In the genomic region with DNA sequence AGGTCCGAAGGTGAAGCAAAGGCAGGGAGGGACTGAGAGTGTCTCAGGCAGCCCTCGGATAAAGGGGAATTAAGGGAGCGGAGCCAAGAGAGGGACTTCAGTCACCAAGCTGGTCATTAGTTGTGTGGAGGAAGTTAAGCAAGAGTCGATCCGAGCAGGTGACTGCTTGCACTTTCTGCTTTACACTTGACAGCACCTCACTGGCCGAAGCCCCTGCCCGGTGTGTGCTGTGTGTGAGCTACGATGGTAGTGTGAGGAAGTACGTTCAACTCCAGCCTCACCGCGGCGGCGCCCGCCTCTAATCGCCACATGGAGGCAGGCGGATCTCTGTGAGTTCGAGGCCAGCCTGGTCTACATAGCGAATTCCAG, we compare ENCODE assay signal across 8 mouse cellular contexts. TPM values are rescaled to one million over a fixed set of nuclear protein-coding genes. Genes with fewer than 3 reads are reported as not detected.
A peak's percentile ranks its signal among the peaks of the same experiment; 100 is the strongest.
DNase-seq lines count a peak whose midpoint lies in the region; ATAC-seq and TF ChIP-seq lines count a peak whose summit lies in the region.

No protein-coding gene starts in this region.

- no peaks in the 10 kb centered on the region for H3K36me3 ChIP-seq in kidney, embryonic 16.5 days (ENCODE audit: insufficient read depth, low read length)
- no peaks in the 10 kb centered on the region for H3K36me3 ChIP-seq in forebrain, embryonic 15.5 days

- ATAC-seq in kidney, embryonic 16.5 days (ENCODE audit: low FRiP score, low TSS enrichment) = no peak; the same call in 1 of the 2 replicates
- no peak; the same call in 1 of the 2 replicates for ATAC-seq in forebrain, embryonic 15.5 days (replicated peaks)
- ATAC-seq in neutrophil, adult 5-6 weeks (ENCODE audit: extremely low read depth, insufficient number of reproducible peaks, low FRiP score, poor library complexity, severe bottlenecking) = peak; percentile 67

- no peaks in the 10 kb centered on the region for H3K27me3 ChIP-seq in kidney, embryonic 16.5 days (ENCODE audit: insufficient read depth, low read length)
- no peaks in the 10 kb centered on the region for H3K27me3 ChIP-seq in forebrain, embryonic 15.5 days

- peak overlapping the region; percentile 100 for H3K27ac ChIP-seq in kidney, embryonic 16.5 days (ENCODE audit: low read length)
- H3K27ac ChIP-seq in bone marrow, adult 2 months (ENCODE audit: control insufficient read depth, insufficient read depth, low read depth, low read length, poor library complexity) = peak overlapping the region; percentile 91
- peak overlapping the region; percentile 98 for H3K27ac ChIP-seq in forebrain, embryonic 15.5 days (replicated peaks)

- H3K4me2 ChIP-seq in kidney, embryonic 16.5 days (replicated peaks; ENCODE audit: low read depth, low read length) = peak overlapping the region; percentile 78
- peak overlapping the region; percentile 68 for H3K4me2 ChIP-seq in forebrain, embryonic 15.5 days (replicated peaks)

- no peak for TF ChIP-seq CTCF in bone marrow, adult 2 months (IDR thresholded peaks at IDR 0.05; ENCODE audit: control insufficient read depth, insufficient read depth, low read length)

- peak overlapping the region; percentile 87 for H3K9ac ChIP-seq in kidney, embryonic 16.5 days (replicated peaks; ENCODE audit: low read length)
- H3K9ac ChIP-seq in forebrain, embryonic 15.5 days (replicated peaks) = peak overlapping the region; percentile 91

- peaks cover 22% of the 10 kb centered on the region for H3K4me1 ChIP-seq in kidney, embryonic 16.5 days (ENCODE audit: insufficient read depth, low read length)
- H3K4me1 ChIP-seq in bone marrow, adult 2 months (ENCODE audit: control insufficient read depth, insufficient read depth, low read length) = no peaks in the 10 kb centered on the region; the same call in 1 of the 2 replicates
- H3K4me1 ChIP-seq in forebrain, embryonic 15.5 days = peaks cover 30% of the 10 kb centered on the region

- no peak for DNase-seq in kidney, postnatal 14 days
- peak; percentile 64 for DNase-seq in liver
- no peak for DNase-seq in T-cell, adult 2 months (ENCODE audit: low spot score)
- no peak for DNase-seq in left cerebral cortex, adult 18-20 months (ENCODE audit: low spot score in 2 of 2)

- H3K9me3 ChIP-seq in kidney, embryonic 16.5 days (ENCODE audit: low read length) = no peaks in the 10 kb centered on the region
- H3K9me3 ChIP-seq in forebrain, embryonic 15.5 days = no peaks in the 10 kb centered on the region

- TF ChIP-seq POLR2A in bone marrow, adult 2 months (IDR thresholded peaks at IDR 0.05; ENCODE audit: borderline replicate concordance, control insufficient read depth, low read depth, low read length) = no peak; the same call in 1 of the 2 replicates

- peak overlapping the region; percentile 68 for H3K4me3 ChIP-seq in kidney, embryonic 16.5 days (ENCODE audit: low read length)
- peak overlapping the region; percentile 91 for H3K4me3 ChIP-seq in bone marrow, adult 2 months (replicated peaks; ENCODE audit: control insufficient read depth, low read depth, low read length)
- peak overlapping the region; percentile 86 for H3K4me3 ChIP-seq in forebrain, embryonic 15.5 days

- 0% methylated on average over 18 of the region's 18 CpGs for WGBS in kidney, embryonic 16.5 days
- under 1% methylated on average over 18 of the region's 18 CpGs for WGBS in bone marrow, adult 2 months
- WGBS in forebrain, embryonic 15.5 days = under 1% methylated on average over 18 of the region's 18 CpGs

RNA-seq across cellular contexts. Expression of a gene that starts 0.4 kb away (rescaled TPM):
- 30.9 and 39.2 TPM in 2 replicates for polyA plus RNA-seq in kidney, embryonic 16.5 days (2015; fragmentation: Nextera tagmentation; extraction: Ambion mirVana)
- 29.6 and 45.2 TPM in 2 replicates for polyA plus RNA-seq in bone marrow, adult 2 months (2011; ENCODE audit: insufficient read depth, insufficient read length, low replicate concordance, missing spikeins)
- 24.6 and 25.1 TPM in 2 replicates for polyA plus RNA-seq in forebrain, embryonic 15.5 days (2015; fragmentation: Nextera tagmentation; extraction: Ambion mirVana)
- total RNA-seq in neutrophil, adult 5-6 weeks (2017) = 61.0 and 74.3 TPM in 2 replicates
- 10 to 100 TPM; 33.9 to 36.3 TPM for total RNA-seq in left cerebral cortex, adult 18-20 months (2021)

RNA-seq across cellular contexts. Expression of a gene that starts 0.8 kb away (rescaled TPM):
- 0.36 TPM in 1 of 2 replicates, not detected in the other for polyA plus RNA-seq in kidney, embryonic 16.5 days (2015; fragmentation: Nextera tagmentation; extraction: Ambion mirVana)
- polyA plus RNA-seq in bone marrow, adult 2 months (2011; ENCODE audit: insufficient read depth, insufficient read length, low replicate concordance, missing spikeins) = 7.3 TPM in 1 of 2 replicates, not detected in the other
- not detected in 2 replicates for polyA plus RNA-seq in forebrain, embryonic 15.5 days (2015; fragmentation: Nextera tagmentation; extraction: Ambion mirVana)
- not detected in 2 replicates for total RNA-seq in neutrophil, adult 5-6 weeks (2017)
- total RNA-seq in left cerebral cortex, adult 18-20 months (2021) = not detected

RNA-seq across cellular contexts. Expression of a gene that starts 46.5 kb away (rescaled TPM):
- polyA plus RNA-seq in kidney, embryonic 16.5 days (2015; fragmentation: Nextera tagmentation; extraction: Ambion mirVana) = 60.1 and 74.0 TPM in 2 replicates
- 189 and 212 TPM in 2 replicates for polyA plus RNA-seq in bone marrow, adult 2 months (2011; ENCODE audit: insufficient read depth, insufficient read length, low replicate concordance, missing spikeins)
- 56.8 and 62.4 TPM in 2 replicates for polyA plus RNA-seq in forebrain, embryonic 15.5 days (2015; fragmentation: Nextera tagmentation; extraction: Ambion mirVana)
- total RNA-seq in neutrophil, adult 5-6 weeks (2017) = 19.3 and 20.7 TPM in 2 replicates
- 10 to 100 TPM in 1 of 2 experiments, 1 to 10 TPM in 1; 7.8 to 11.6 TPM for total RNA-seq in left cerebral cortex, adult 18-20 months (2021)
